Mouse (Mus musculus): ENCODE results near the gene Hoxa3. TPM values are rescaled to one million over a fixed set of nuclear protein-coding genes. Genes with fewer than 3 reads are reported as not detected.

Gene Hoxa3
- polyA plus RNA-seq, 2 experiments from 2014 or later, result 0.15 TPM; not detected in 1

- no peak for ATAC-seq
Observed at GRCm38 (mm10) chr6:52204050-52204752, 8.9 kb downstream of the Hoxa3 start, which contains the start of gene Hoxa5. Gene Hoxa5, minus strand, starts transcription at chr6:52204587.

- no peak for ATAC-seq
Observed at GRCm38 (mm10) chr6:52203371-52204049, 9.6 kb downstream of the Hoxa3 start.

GRCm38 (mm10) chr6:52203121-52203370 is 10.1 kb downstream of the Hoxa3 start:
- no peak for ATAC-seq

GRCm38 (mm10) chr6:52202362-52203120 is 10.6 kb downstream of the Hoxa3 start:
- ATAC-seq, result no peak

GRCm38 (mm10) chr6:52201269-52201668 is 11.9 kb downstream of the Hoxa3 start:
- ATAC-seq, result no peak

GRCm38 (mm10) chr6:52200751-52201250 is 12.3 kb downstream of the Hoxa3 start:
- ATAC-seq, result no peak

GRCm38 (mm10) chr6:52200073-52200750 is 12.9 kb downstream of the Hoxa3 start:
- no peak for ATAC-seq

- ATAC-seq, result no peak
Observed at GRCm38 (mm10) chr6:52197271-52197670, 15.9 kb downstream of the Hoxa3 start.

GRCm38 (mm10) chr6:52196811-52197210 is 16.3 kb downstream of the Hoxa3 start:
- ATAC-seq, result no peak

GRCm38 (mm10) chr6:52194690-52195089 is 18.4 kb downstream of the Hoxa3 start:
- ATAC-seq, result no peak

- ATAC-seq, result peak; percentile 90
Observed at GRCm38 (mm10) chr6:52191860-52192550, 21.1 kb downstream of the Hoxa3 start.

- ATAC-seq, result peak; percentile 20
Observed at GRCm38 (mm10) chr6:52190906-52191810, 22.0 kb downstream of the Hoxa3 start, which contains the start of gene Hoxa4. Gene Hoxa4, minus strand, starts transcription at chr6:52191753.

GRCm38 (mm10) chr6:52190410-52190809 is 22.7 kb downstream of the Hoxa3 start:
- ATAC-seq, result no peak

GRCm38 (mm10) chr6:52189909-52190308 is 23.2 kb downstream of the Hoxa3 start:
- ATAC-seq, result no peak

- no peak for ATAC-seq
Observed at GRCm38 (mm10) chr6:52189172-52189591, 24.0 kb downstream of the Hoxa3 start.

GRCm38 (mm10) chr6:52186500-52186899 is 26.6 kb downstream of the Hoxa3 start:
- ATAC-seq, result no peak

GRCm38 (mm10) chr6:52185834-52186233 is 27.3 kb downstream of the Hoxa3 start:
- ATAC-seq, result no peak

GRCm38 (mm10) chr6:52185222-52185621 is 27.9 kb downstream of the Hoxa3 start:
- no peak for ATAC-seq

- no peak for ATAC-seq
Observed at GRCm38 (mm10) chr6:52184668-52185067, 28.5 kb downstream of the Hoxa3 start.

- no peak for ATAC-seq
Observed at GRCm38 (mm10) chr6:52183311-52184080, 29.6 kb downstream of the Hoxa3 start.
